Mouse (Mus musculus) embryonic facial prominence, embryonic 11.5 days (tissue): ENCODE measurements around the gene Tspan18. TPM values are rescaled to one million over a fixed set of nuclear protein-coding genes. Genes with fewer than 3 reads are reported as not detected.
A peak's percentile ranks its signal among the peaks of the same experiment; 100 is the strongest.

Source experiments
- ATAC-seq: fragments of 200-750 bp; cut with Nextera tagmentation; replicated peaks from 2 replicates; pipeline ENCODE4 v1.8.0; 2017; ENCODE audit warnings: low read depth; ENCODE audit not compliant: insufficient number of reproducible peaks, low FRiP score, low TSS enrichment
- DNase-seq: peaks from one replicate; pipeline ENCODE4 v3.0.0-alpha.2; 2015; ENCODE audit warnings: low spot score
- H3K27ac ChIP-seq: fragments of 300-500 bp; sonication (generic); replicated peaks from 2 replicates; pipeline ENCODE4 v1.5.1; 2014; ENCODE audit warnings: mild to moderate bottlenecking, low read depth, low read length, control low read depth
- H3K27me3 ChIP-seq: fragments of 300-500 bp; sonication (generic); 2 replicates; pipeline ENCODE4 v1.6.1; 2014; ENCODE audit warnings: mild to moderate bottlenecking, low read length, moderate library complexity, mixed read lengths; ENCODE audit not compliant: control insufficient read depth, insufficient read depth
- H3K36me3 ChIP-seq: fragments of 300-500 bp; sonication (generic); replicated peaks from 2 replicates; pipeline ENCODE4 v1.6.1; 2014; ENCODE audit warnings: low read depth, mild to moderate bottlenecking, low read length, moderate library complexity, mixed read lengths; ENCODE audit not compliant: control insufficient read depth, insufficient read depth
- H3K4me1 ChIP-seq: fragments of 300-500 bp; sonication (generic); 2 replicates; pipeline ENCODE4 v1.6.1; 2014; ENCODE audit warnings: low read length, mixed read lengths; ENCODE audit not compliant: control insufficient read depth, insufficient read depth
- H3K4me2 ChIP-seq: fragments of 300-500 bp; sonication (generic); 2 replicates; pipeline ENCODE4 v1.6.1; 2014; ENCODE audit warnings: low read depth, mild to moderate bottlenecking, control low read depth, low read length, moderate library complexity
- H3K4me3 ChIP-seq: fragments of 300-500 bp; sonication (generic); 2 replicates; pipeline ENCODE4 v1.5.1; 2014; ENCODE audit warnings: low read depth, low read length, control low read depth
- H3K9ac ChIP-seq: fragments of 300-500 bp; sonication (generic); replicated peaks from 2 replicates; pipeline ENCODE4 v1.6.1; 2014; ENCODE audit warnings: mild to moderate bottlenecking, control low read depth, low read length
- H3K9me3 ChIP-seq: fragments of 300-500 bp; sonication (generic); replicated peaks from 2 replicates; pipeline ENCODE4 v1.6.1; 2016; ENCODE audit warnings: mild to moderate bottlenecking, low read length, inconsistent platforms, mixed read lengths; ENCODE audit not compliant: control insufficient read depth
- WGBS: fragments of 180-500 bp; shearing (Covaris S2); extraction: QIAGEN DNeasy Blood & Tissue Kit; methylation state at CpG from one replicate; pipeline ENCODE4 v1.1.7; 2014; 5-methylcytosine and 5-hydroxymethylcytosine counted together
- polyA plus RNA-seq: library from polyadenylated mRNA; unstranded; fragments of >200 nt; fragmentation: Nextera tagmentation; extraction: Ambion mirVana; gene quantifications from 2 replicates; pipeline ENCODE4 v1.2.1, GENCODE M21; 2014

Tspan18 gene
- polyA plus RNA-seq, 1 experiment from 2014 or later: 21.6 TPM

DNA sequence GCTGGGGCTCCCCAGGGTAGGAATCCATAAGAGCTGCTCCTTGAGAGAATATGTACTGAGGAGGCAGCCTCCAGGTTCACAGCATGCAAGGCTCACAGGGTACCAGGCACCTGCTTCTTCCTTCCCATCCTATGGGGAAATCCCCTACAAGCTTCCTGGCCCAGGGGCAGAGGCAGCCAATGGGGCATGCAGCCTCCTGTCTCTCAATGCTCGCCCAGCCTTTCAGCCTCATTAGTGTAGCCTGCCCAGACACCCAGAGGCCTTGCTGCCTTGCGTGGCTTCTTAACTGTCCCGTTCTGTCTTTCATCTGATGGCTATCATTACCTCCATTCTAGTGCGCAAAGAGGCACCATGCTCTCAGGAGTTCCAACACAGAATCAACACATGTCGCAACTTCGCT, 85.2 kb downstream of the Tspan18 start:
- Histone ChIP-seq H3K27ac (no peak overlapping the region), H3K9me3 (no peaks in the 10 kb centered on the region), H3K27me3 (no peaks in the 10 kb centered on the region), H3K4me2 (no peak overlapping the region), H3K4me1 (no peaks in the 10 kb centered on the region), H3K9ac (no peak overlapping the region), H3K4me3 (no peak overlapping the region), H3K36me3 (no peaks in the 10 kb centered on the region)
- 73% methylated on average over 6 of the region's 6 CpGs for WGBS
- DNase-seq (no peak), ATAC-seq (no peak)

DNA sequence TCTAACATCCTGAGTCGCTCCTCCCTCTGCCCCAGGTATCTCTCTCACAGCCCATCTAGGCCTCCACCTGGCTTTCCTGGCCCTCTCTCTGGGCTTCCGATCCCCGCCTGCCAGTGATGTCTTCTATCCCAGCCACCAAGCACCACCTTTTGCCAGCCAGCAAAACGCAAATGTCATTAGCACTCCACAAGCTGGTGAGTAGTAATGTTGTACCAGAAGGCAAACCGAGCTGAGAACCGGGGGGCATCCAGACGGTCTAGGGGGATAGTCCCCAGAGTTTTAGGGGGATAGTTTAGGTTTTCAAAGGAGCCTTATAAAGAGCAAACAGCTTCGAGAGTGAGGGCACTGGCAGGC, 90.2 kb downstream of the Tspan18 start:
- 85% methylated on average over 8 of the region's 8 CpGs for WGBS

DNA sequence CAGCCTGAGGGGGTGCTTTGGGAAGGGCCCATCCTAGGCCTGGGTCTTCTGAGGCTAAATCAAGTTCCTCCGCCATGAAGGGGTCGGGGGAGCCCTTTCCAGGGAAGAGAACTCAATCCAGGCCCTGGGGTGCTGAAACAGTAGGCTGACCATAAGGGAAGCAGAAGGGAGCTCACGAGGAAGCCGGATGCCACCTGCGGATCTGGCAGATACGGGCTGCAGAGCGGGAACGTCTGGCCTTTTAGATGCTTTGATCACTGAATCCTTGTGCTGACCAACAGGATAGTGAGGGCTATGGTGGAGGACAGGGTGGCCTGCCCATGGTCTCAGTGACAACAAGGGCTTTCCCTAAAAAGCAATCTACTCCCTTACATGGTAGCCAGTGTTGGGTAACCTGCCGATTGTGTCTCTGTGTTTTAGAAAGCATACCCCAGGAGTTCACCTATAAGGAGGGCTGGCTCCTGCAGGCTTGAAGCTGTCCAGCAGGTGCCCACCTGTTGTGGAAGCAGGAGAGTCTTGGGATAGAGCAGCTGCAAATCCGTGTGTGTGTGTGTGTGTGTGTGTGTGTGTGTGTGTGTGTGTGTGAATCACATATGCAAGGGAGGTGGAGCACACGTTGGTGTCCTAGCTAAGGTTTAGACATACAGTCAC, 90.7 kb downstream of the Tspan18 start:
- no peaks in the 10 kb centered on the region for H3K27me3 ChIP-seq
- H3K36me3 ChIP-seq: no peaks in the 10 kb centered on the region
- H3K9ac ChIP-seq: no peak overlapping the region
- H3K4me3 ChIP-seq: no peak overlapping the region
- H3K4me2 ChIP-seq: no peak overlapping the region
- no peaks in the 10 kb centered on the region for H3K9me3 ChIP-seq
- H3K4me1 ChIP-seq: no peaks in the 10 kb centered on the region
- no peak for DNase-seq
- no peak overlapping the region for H3K27ac ChIP-seq
- no peak for ATAC-seq
- 76% methylated on average over 11 of the region's 11 CpGs for WGBS

More for the DNA sequence above, 90.2 kb downstream of the Tspan18 start:
- H3K27ac ChIP-seq: no peak overlapping the region
- no peaks in the 10 kb centered on the region for H3K36me3 ChIP-seq
- H3K4me2 ChIP-seq: no peak overlapping the region
- H3K4me3 ChIP-seq: no peak overlapping the region
- H3K4me1 ChIP-seq: no peaks in the 10 kb centered on the region
- ATAC-seq (no peak), DNase-seq (no peak)
- H3K9ac ChIP-seq: no peak overlapping the region
- no peaks in the 10 kb centered on the region for H3K27me3 ChIP-seq
- H3K9me3 ChIP-seq: no peaks in the 10 kb centered on the region

DNA sequence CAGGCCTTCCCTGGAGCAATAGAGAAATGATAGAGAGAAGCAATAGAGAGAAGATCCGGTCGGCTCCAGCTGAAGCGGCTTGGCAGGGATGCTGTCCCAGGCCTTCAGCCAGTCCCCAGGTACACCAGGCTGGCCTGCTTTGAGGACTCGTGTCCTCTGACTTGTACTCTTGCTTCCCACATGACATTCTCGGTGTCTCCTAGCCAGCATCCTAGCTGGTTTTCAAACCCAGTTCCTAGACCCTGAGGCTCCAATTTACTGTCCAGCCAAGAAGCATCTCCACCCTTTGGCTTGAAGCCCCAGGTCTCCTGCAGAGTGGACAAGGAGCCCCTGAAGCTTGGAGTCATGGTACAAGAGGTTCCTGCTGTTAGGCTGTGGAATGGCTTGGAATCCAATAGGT, 92.1 kb downstream of the Tspan18 start:
- no peak for ATAC-seq
- Histone ChIP-seq H3K4me3 (no peak overlapping the region), H3K4me2 (no peak overlapping the region), H3K9me3 (no peaks in the 10 kb centered on the region), H3K9ac (no peak overlapping the region), H3K36me3 (no peaks in the 10 kb centered on the region), H3K4me1 (no peaks in the 10 kb centered on the region), H3K27me3 (no peaks in the 10 kb centered on the region), H3K27ac (no peak overlapping the region)
- WGBS: 83% methylated on average over 5 of the region's 5 CpGs
- DNase-seq: no peak

DNA sequence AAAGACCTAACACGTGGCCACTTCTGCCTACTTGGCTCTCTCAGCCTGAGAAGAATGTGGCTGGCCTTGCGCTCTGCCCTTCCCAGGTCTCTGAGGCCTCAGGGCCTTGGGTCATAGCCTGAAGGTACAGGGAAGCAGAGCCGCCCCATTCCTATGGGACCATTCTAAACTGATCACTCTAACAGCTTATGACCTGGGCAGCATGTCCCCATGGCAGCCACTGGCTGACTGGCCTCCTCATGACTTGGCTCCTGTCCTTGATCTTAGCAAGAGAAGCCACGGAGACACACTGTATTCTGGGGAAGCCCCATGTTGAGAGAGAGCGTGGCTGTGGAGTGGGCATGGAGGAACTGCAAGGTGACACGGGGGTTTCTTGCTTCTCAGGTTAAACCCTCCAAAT, 95.4 kb downstream of the Tspan18 start:
- DNase-seq (no peak), ATAC-seq (no peak)
- no peak overlapping the region for H3K9ac ChIP-seq
- H3K4me2 ChIP-seq: no peak overlapping the region
- WGBS: 81% methylated on average over 6 of the region's 6 CpGs
- H3K4me3 ChIP-seq: no peak overlapping the region
- no peaks in the 10 kb centered on the region for H3K27me3 ChIP-seq
- H3K4me1 ChIP-seq: no peaks in the 10 kb centered on the region
- H3K27ac ChIP-seq: no peak overlapping the region
- no peaks in the 10 kb centered on the region for H3K36me3 ChIP-seq
- no peaks in the 10 kb centered on the region for H3K9me3 ChIP-seq

DNA sequence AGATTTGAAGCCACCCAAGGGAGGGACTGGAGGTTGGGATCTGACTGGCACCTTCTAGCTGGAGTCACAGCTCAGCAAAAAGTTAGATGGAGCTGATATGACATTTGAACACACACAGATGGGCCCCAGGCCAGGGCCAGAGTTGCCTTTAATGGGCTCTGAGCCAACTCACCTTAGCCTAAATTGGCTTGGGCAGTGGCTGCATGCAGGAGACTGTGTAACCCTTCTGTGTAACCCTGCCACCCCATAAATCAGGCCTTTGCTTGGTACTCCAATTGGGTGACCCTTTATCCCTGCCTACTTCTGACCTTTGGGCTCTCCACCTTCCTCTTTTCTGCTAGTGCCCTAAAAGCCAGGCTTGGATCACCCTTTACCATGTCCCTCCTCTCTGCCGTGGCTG, 97.2 kb downstream of the Tspan18 start:
- DNase-seq (no peak), ATAC-seq (no peak)
- Histone ChIP-seq H3K4me1 (no peaks in the 10 kb centered on the region), H3K9me3 (no peaks in the 10 kb centered on the region), H3K27ac (no peak overlapping the region), H3K4me3 (no peak overlapping the region), H3K9ac (no peak overlapping the region), H3K36me3 (no peaks in the 10 kb centered on the region), H3K4me2 (no peak overlapping the region), H3K27me3 (no peaks in the 10 kb centered on the region)
- 94% methylated on average over 1 of the region's 1 CpGs for WGBS

DNA sequence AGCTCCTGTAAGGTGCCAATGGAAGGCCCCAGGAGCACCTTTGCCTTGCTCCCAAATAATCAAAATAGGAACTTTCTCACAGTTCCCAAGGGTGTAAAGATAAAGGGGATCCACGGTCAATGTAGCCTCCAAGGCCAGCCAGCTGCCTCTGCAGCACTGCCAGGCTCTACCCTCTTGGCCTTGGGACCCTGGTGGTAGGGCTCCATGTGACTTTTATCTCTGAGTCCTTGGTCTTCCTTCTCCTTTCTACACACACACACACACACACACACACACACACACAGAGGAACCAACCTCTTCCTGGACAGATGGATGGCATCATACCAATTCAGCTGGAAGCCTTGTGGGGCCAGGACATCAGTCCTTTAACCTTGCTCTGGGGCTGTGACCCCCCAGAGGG, 102.2 kb downstream of the Tspan18 start:
- no peak for DNase-seq
- no peaks in the 10 kb centered on the region for H3K9me3 ChIP-seq
- H3K9ac ChIP-seq: no peak overlapping the region
- 72% methylated on average over 1 of the region's 1 CpGs for WGBS
- H3K4me2 ChIP-seq: no peak overlapping the region
- H3K4me1 ChIP-seq: no peaks in the 10 kb centered on the region
- H3K4me3 ChIP-seq: no peak overlapping the region
- H3K36me3 ChIP-seq: no peaks in the 10 kb centered on the region
- H3K27me3 ChIP-seq: no peaks in the 10 kb centered on the region
- no peak for ATAC-seq
- no peak overlapping the region for H3K27ac ChIP-seq

DNA sequence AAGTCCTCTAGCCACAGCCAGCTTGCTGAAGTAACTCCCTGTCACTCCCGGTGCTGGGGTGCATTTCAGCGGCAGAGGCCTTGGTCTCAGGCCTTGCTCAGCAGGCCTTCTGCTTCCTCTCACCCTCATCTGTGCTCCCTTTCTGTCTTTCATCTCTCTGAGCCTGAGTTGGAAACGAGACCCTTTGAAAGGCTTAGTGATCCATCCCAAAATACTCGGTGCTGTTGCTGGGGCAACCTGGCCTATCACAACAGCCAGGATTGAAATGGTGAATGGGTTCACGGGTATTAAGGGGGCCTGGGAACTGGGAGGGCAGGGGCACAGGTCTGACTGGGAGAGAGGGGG, 105.9 kb downstream of the Tspan18 start:
- ATAC-seq (0 out of 2 replicates have a peak, but pooled peaks have one; percentile 10), DNase-seq (peak; percentile 39)
- H3K4me2 ChIP-seq: no peak overlapping the region
- H3K36me3 ChIP-seq: no peaks in the 10 kb centered on the region
- no peaks in the 10 kb centered on the region for H3K27me3 ChIP-seq
- H3K9ac ChIP-seq: no peak overlapping the region
- H3K27ac ChIP-seq: peak overlapping the region; percentile 30; the same call in 1 of the 2 replicates
- no peak overlapping the region for H3K4me3 ChIP-seq
- no peaks in the 10 kb centered on the region for H3K9me3 ChIP-seq
- 8% methylated on average over 5 of the region's 5 CpGs for WGBS
- H3K4me1 ChIP-seq: peaks cover 3% of the 10 kb centered on the region; the same call in 1 of the 2 replicates
